Mouse (Mus musculus) CD4-positive naive resting alpha-beta T cell, adult 76 days (primary cell): ENCODE measurements around the gene Rps19. TPM values are rescaled to one million over a fixed set of nuclear protein-coding genes. Genes with fewer than 3 reads are reported as not detected.

Experiments used
- total RNA-seq: library from RNA; stranded (reverse); gene quantifications from one replicate; pipeline ENCODE4 v1.2.4, GENCODE M21; 2023

Gene Rps19
- total RNA-seq = 3,592 TPM

GRCm38 (mm10) chr7:24883896-24884692, at the start of gene Rps19:
TSS of gene Rps19 (plus strand) at chr7:24884371.

GRCm38 (mm10) chr7:24861913-24862312, 22.3 kb upstream of the Rps19 start, which contains the start of gene Gm9844:
TSS of gene Gm9844 (plus strand) at chr7:24862213.

DNA sequence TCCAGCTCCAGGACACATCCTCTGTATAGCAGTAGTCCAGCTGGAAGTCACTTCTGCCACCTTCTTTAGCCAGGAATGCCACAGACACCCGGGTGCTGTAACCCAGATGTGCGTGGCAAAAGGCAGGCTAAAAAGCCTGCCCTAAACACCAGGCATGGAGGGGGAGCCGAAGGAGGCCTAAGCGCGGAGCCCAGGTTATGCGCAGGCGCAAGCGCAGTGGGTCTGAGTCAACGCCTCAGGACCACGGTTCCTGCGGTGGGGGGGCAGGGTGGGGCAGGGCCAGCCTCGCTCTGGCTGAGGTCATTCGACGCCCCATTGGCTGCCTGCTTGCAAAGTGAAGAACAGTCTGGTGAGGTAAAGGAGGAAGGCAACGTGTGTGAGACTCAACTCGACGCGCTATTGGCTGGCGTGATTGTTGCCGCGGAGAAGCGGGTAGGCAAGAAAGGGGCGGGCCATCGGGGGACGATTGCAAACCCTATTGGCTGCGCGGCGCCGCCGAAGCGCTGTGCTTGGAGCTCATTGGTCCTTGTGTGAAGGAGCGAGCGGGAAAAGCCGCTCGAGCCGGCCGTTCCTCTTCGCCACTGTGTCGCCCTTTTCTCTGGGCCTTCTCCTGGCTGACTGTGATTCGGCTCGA, 14.5 kb upstream of the Rps19 start, which contains the start of the genes Lypd4 and Dmrtc2:
Gene Lypd4 (minus strand): TSS at position 410 of the 634 bp plus-strand sequence.
Gene Dmrtc2 (plus strand): TSS at position 526 of the 634 bp plus-strand sequence.

DNA sequence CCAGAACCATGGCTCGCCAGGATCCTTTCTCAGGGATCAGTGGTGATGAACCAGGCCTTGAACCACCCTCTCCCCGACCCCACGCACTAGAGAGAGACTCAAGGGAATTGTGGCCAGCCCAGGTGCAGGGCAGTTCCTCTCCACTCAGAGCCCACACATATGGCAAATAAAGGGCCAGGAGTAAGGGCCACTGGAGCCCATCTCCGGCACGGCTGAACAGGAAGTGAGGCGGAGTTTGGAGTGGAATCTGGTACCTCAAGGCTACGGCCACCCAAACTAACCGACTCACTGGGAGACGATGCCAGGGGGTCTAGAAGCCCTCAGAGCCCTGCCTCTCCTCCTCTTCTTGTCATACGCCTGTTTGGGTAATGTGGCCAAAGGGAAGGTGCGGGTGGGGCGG, 13.1 kb downstream of the Rps19 start, which contains the start of gene Cd79a:
Gene Cd79a (plus strand): TSS at position 158 of the 400 bp plus-strand sequence.

DNA sequence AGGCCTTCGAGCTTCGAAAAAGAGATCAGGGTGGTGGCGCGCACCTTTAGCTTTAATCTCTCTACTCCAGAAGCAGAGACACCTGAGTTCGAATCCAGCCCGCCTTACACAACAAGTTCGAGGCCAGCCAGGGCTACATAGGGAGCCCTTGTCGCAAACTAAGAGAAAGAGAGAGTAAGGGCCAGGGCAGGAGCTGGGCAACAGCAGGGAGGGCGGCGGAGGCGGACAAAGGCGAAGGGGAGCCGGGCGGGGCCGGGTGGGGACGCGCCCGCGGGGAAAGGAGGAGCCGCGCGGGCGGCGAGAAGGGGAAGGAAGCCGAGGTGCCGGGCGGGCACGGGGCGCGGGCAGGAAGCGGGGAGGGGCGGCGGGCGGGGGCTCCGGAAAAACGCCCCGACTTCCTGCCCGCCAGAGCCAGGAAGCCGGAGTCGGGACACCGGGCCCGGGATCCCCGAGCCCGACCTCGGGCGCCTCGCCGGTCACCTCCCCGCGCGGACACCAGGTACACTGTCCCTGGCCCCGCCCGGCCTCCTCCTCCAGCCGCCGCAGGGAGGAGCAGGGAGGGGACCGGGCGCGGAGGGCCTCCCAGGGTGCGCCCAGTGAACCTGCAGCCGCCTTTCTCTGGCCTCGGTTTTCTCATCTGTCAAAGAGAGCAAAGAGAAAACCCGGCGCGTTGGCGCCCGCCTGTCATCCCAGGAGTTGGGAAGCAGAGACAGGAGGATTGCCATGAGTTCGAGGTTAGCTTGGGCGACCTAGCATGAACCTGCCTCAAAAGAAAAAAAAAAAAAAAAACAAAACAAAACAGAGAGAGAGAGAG, 18.7 kb downstream of the Rps19 start, which contains the start of gene Arhgef1:
Gene Arhgef1 (plus strand): TSS at position 283 of the 814 bp plus-strand sequence.

Other genes with a start within 250 kb of the Rps19 start
- not detected for gene Lypd3, start 247.8 kb upstream of the Rps19 start, total RNA-seq
- gene Tex101, start 207.7 kb upstream of the Rps19 start, total RNA-seq = not detected
- gene BC049730, start 175.1 kb upstream of the Rps19 start, total RNA-seq = not detected
- gene Gm4763, start 157.5 kb upstream of the Rps19 start, total RNA-seq = not detected
- 2.2 TPM for gene Cd177, start 124.1 kb upstream of the Rps19 start, total RNA-seq
- gene Ceacam10, start 107.2 kb upstream of the Rps19 start, total RNA-seq = not detected
- not detected for gene Gm9844, start 22.2 kb upstream of the Rps19 start, total RNA-seq
- not detected for gene Lypd4, start 14.4 kb upstream of the Rps19 start, total RNA-seq
- not detected for gene Dmrtc2, start 14.3 kb upstream of the Rps19 start, total RNA-seq
- 97.2 TPM for gene Cd79a, start 13.0 kb downstream of the Rps19 start, total RNA-seq
- gene Arhgef1, start 18.5 kb downstream of the Rps19 start, total RNA-seq = 1,699 TPM
- gene Gm4881, start 60.1 kb downstream of the Rps19 start, total RNA-seq = not detected
- 302 TPM for gene Rabac1, start 88.4 kb downstream of the Rps19 start, total RNA-seq
- gene Atp1a3, start 121.6 kb downstream of the Rps19 start, total RNA-seq = 5.9 TPM
- gene Grik5, start 188.0 kb downstream of the Rps19 start, total RNA-seq = 7.0 TPM
- 16.9 TPM for gene Zfp574, start 188.2 kb downstream of the Rps19 start, total RNA-seq